Mouse (Mus musculus) adrenal gland, postnatal 4 days (tissue): ENCODE measurements around the gene Tmem117. TPM values are rescaled to one million over a fixed set of nuclear protein-coding genes. Genes with fewer than 3 reads are reported as not detected.

Experiments
- DNase-seq, 2 experiments: peaks; one replicate each; pipeline ENCODE4 v3.0.0; 2021 to 2022; ENCODE audit warnings: low spot score in 2 of 2, mixed read lengths in 2 of 2
- total RNA-seq, 2 experiments: library from RNA; stranded (reverse); gene quantifications; 2 replicates each; pipeline ENCODE4 v1.2.3; 2021

Tmem117 gene
- total RNA-seq, 2 experiments from 2014 or later: 6.3 to 7.9 TPM

GRCm38 (mm10) chr15:94885026-94885425 lies 256.0 kb downstream of the Tmem117 start:
- no peak for DNase-seq

- DNase-seq: no peak
These were observed 264.2 kb downstream of the Tmem117 start for GRCm38 (mm10) chr15:94893201-94893600.

- DNase-seq: no peak
These were observed 265.1 kb downstream of the Tmem117 start for GRCm38 (mm10) chr15:94894086-94894485.

- no peak for DNase-seq
These were observed 266.6 kb downstream of the Tmem117 start for GRCm38 (mm10) chr15:94895681-94896080.

DNA sequence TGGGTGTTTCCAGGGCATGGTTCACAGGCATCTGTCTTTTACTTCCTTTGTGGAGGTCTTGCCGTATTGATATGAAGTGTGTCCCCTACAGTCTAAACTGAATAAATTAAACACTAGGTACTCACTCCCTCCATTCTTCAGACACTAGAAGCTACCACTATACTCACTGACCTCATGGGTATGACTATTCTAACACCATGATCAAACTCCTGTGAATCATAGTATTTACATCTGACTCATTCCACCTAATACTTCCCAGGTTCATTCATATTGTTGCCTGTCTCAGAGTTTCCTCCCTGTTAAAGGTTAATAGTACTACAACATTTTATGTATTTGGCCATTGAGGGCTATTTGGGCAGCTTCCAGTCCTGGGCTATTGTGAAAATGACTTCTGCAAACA lies 274.2 kb downstream of the Tmem117 start:
- DNase-seq: no peak

DNA sequence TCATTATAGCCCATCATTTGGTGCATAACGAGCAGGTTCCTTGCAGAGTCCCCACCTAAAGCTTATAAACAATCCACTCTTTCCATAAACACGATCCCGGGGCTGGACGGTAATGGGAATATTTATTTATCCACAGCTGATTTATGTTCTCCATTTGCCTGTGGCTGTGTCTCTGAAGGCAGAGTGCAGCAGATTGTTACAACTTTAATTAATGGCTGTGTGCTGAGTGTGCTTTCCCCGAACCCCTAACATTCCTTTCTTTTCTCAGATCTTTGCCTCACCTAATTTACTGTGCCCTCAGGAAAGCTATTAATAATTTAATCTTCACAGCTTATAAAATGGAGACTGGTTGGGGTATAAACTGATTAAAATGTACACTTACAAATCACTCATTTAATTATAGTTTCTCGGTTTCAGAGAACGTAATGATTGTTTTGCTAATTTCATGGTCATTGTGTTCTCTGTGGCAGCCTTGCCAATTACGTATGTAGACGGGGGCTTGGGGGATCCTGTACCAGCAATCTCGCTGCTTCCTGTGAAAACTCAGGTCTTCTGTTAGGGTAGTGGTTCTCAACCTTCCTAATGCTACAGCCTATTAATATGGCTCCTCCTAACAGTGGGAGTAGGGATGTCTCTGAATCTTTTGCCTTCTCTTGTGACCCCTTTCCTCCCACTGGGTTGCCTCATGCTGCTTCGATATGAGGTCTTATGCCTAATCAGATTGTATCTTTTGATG lies 275.8 kb downstream of the Tmem117 start:
- no peak for DNase-seq

GRCm38 (mm10) chr15:94921672-94922071 lies 292.6 kb downstream of the Tmem117 start:
- no peak for DNase-seq

- DNase-seq: no peak
These were observed 299.0 kb downstream of the Tmem117 start for GRCm38 (mm10) chr15:94927986-94928385.

- DNase-seq: no peak
These were observed 301.7 kb downstream of the Tmem117 start for GRCm38 (mm10) chr15:94930743-94931142.

- DNase-seq: no peak
These were observed 304.0 kb downstream of the Tmem117 start for GRCm38 (mm10) chr15:94933044-94933443.

DNA sequence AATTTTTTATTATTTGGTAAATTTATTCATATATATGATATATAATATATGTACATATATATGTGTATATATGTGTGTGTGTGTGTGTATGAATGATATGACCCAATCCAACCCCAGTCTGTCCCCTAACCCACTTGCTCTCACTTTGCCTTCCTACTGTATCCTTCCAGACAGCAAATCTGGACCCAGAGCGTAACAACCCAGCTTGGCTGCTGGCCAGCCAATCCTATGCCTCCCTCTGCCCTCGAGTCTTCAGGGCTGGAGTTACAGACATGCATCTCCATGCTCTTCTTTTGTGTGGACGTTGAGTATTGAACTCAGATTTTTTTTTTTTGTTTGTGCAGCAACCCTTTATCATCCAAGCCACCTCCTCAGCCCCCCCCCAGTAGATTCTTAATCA lies 304.4 kb downstream of the Tmem117 start:
- DNase-seq: no peak

DNA sequence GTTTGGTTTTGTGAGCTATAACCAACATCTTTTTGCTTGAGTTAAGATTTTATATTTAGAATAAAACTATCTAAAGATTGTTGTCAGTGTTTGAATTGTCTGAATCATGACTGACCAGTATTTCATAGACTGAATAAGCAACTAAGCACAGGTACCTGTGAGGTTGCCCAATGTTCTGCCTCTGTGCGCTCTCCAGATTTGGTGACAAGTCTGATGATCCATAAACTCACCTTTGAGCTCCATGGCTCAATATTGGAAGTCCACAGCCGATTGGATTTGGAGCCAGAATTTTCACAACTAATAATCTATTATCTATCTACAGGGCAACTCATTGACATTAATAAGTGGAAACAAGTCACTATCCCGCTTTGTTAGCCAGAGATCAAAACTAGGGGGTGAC lies 312.9 kb downstream of the Tmem117 start:
- no peak for DNase-seq

GRCm38 (mm10) chr15:94942465-94942864 lies 313.4 kb downstream of the Tmem117 start:
- no peak for DNase-seq

GRCm38 (mm10) chr15:94943891-94944290 lies 314.9 kb downstream of the Tmem117 start:
- DNase-seq: no peak

DNA sequence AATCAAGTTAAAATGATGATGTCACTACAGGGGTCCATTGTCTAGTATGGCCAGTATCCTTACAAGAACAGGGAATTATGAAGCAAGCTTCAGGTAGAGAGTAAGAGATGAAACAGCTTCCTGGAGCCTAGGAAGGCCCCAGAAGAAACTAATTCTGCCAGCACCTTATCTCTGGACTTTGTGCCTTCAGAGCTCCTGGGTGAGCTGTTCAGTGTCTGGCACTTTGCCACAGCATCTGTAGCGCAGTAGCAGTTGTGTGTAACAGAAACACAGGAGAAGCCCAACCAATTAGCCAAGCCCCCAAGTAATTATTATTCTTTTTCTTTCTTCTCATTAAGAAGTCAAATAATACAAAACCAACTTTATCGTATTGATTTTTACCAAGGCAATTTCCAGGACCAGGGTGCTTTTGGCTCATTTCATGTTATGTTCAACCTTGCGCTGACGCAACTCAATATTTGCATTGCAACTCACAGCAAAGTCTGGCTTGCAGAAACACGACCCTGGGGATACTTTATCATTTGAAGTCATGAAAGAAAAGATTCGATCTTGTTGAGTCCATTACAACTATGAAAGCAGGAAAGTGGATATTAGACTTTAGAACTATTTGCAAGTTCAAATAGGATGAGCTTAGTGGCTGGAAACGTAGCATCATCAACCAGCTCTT lies 322.5 kb downstream of the Tmem117 start:
- DNase-seq: no peak

DNA sequence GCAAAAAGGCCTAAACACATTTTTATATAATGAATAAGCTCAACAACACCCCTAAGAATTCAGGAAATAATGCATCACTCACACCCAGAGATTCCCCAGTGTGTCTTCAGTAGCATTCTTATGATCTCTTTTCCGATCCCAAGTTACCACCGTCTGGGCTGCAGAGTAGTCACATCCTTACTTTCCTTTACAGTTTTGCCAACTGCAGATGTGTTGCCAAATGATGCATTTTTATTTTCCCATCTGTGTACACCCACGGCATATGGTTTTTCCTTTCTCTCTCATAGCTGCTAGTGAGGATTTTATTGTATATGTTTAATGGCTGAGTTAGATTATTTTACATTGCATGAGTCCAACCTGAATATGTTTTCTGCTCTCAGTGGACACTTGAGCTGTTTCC lies 327.7 kb downstream of the Tmem117 start:
- no peak for DNase-seq

DNA sequence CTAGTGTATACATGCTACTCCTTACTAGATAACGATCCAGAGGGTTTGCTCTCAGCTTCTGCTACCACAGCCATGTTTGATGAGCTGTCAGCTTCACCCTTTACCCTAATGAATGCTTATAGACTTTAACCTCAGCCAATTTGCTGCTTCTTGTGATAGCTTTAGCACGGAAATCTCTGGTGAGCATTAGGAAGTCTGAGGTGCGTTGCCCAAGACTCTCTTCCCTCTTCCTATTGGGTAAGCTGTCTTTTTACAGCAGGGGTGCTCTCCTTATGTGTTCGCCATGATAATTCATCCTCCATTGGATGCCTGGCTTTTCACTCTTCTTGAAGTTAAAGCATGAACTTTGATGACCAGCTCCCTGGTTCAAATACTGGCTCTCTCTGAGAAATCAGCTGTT lies 328.2 kb downstream of the Tmem117 start:
- DNase-seq: no peak

DNA sequence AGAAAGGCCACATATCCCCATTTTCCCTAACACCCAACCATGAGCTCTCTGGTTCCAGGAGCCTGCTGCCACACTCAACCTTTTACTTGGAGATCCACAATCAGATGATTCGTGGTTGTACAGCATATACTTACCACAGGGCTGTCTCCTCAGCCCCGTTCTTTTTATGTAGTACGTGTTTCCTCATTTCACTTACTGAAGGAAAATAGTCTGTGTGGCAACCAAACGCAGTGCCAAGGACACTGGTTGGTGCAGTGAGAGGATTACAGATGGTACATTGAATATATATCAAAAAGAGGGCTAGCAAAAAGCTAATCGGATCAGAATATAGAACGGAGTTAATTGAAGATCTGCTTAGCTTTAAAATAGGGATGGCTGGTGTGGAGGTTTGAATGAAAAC lies 338.0 kb downstream of the Tmem117 start:
- DNase-seq: no peak

DNA sequence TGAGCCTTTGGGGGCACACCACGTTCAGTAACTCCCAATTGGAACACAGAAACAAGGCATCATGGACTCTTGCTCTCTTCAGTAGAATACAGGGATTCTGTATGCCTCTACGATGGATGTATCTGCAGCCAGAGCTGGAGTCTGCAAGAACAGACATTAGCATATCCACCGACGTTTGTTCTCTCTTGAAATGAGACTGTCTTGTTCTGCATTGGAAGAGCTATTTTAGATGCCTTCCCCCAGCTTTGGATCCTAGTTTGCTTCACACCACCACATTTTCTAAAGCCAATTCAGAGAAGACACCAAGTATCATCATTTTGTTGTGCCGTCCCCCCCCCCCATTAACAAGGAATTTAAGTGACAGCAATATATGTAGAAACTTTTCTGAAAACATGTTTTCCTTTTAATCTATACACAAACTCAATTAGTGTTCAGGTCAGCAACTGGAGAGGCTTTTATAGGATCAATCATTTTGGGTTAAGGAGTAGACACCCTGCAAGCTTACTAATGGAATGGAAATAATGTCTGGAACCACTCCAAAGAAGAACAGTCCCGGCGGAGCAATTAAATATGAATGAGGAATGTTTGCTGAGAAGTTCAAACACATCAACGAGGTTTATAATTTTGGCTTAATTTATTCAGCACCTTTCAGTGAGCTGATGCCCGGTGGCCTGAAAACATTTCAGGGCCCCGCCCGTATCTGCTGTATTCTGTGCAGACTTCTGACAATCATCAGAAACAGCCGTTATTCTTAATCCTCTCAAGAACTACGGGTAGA lies 339.6 kb downstream of the Tmem117 start:
- DNase-seq: no peak

- DNase-seq: no peak
These were observed 352.8 kb downstream of the Tmem117 start for GRCm38 (mm10) chr15:94981798-94982197.

DNA sequence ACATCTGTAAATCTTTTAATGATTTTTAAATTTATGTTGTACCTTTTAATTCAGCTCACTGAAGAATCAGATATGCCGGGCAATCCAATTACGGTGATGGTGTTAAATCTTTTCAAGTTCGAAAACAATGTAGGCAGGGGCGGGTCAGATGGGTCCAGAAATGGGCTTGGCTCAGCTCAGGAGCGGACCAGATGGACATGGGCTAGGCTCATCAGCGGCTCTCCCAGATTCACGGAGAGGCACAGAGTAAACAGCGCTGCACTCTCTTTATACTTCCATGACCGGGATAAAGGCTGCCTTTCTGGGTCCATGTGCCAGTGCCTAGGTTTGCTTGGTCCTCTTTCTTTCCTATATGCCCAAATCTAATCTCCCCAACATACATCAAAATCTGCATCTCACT lies 366.3 kb downstream of the Tmem117 start:
- DNase-seq: no peak
